Mouse (Mus musculus) liver, adult 2 months (tissue): ENCODE results near the gene Rasl10a. TPM values are rescaled to one million over a fixed set of nuclear protein-coding genes. Genes with fewer than 3 reads are reported as not detected.

Experiments
- DNase-seq: peaks from one replicate; pipeline ENCODE4 v3.0.0-alpha.2; 2011; ENCODE audit warnings: low read depth, low spot score; ENCODE audit errors: extremely low read depth
- H3K27ac ChIP-seq: fragments of 200-500 bp; replicated peaks from 2 replicates; pipeline ENCODE4 v1.5.1; 2012; ENCODE audit warnings: low read depth, mild to moderate bottlenecking, control low read depth, inconsistent platforms, low read length; ENCODE audit not compliant: insufficient read depth
- H3K27me3 ChIP-seq: fragments of 200-500 bp; 2 replicates; pipeline ENCODE4 v1.6.1; 2012; ENCODE audit warnings: mild to moderate bottlenecking, moderate library complexity, low read length, inconsistent platforms; ENCODE audit not compliant: control insufficient read depth, insufficient read depth
- H3K36me3 ChIP-seq: fragments of 200-500 bp; 2 replicates; pipeline ENCODE4 v1.6.1; 2012; ENCODE audit warnings: low read length, inconsistent platforms; ENCODE audit not compliant: control insufficient read depth, insufficient read depth
- H3K4me1 ChIP-seq: fragments of 200-500 bp; 2 replicates; pipeline ENCODE4 v1.6.1; 2011; ENCODE audit warnings: low read length; ENCODE audit not compliant: control insufficient read depth, insufficient read depth
- H3K4me3 ChIP-seq: fragments of 200-500 bp; 2 replicates; pipeline ENCODE4 v1.5.1; 2011; ENCODE audit warnings: low read depth, mild to moderate bottlenecking, control low read depth, low read length, moderate library complexity; ENCODE audit not compliant: insufficient read depth
- H3K79me2 ChIP-seq: fragments of 200-500 bp; 2 replicates; pipeline ENCODE4 v1.6.1; 2012; ENCODE audit warnings: inconsistent platforms, mild to moderate bottlenecking, low read length, moderate library complexity; ENCODE audit not compliant: control insufficient read depth, insufficient read depth
- H3K9ac ChIP-seq: fragments of 200-500 bp; 2 replicates; pipeline ENCODE4 v1.6.1; 2012; ENCODE audit warnings: low read depth, mild to moderate bottlenecking, control low read depth, inconsistent platforms, low read length
- CTCF ChIP-seq: fragments of 200-500 bp; IDR thresholded peaks from 2 replicates; pipeline ENCODE4 v1.5.1; 2011; ENCODE audit warnings: low read depth, low read length, control low read depth
- POLR2A ChIP-seq: fragments of 200-500 bp; IDR thresholded peaks from 2 replicates; pipeline ENCODE4 v1.6.1; 2011; ENCODE audit warnings: low read length, control low read depth; ENCODE audit not compliant: insufficient read depth; ENCODE audit errors: extremely low read depth
- WGBS: fragments of 180-500 bp; shearing (Covaris S2); methylation state at CpG from one replicate; pipeline ENCODE4 v1.1.7; 2018; 5-methylcytosine and 5-hydroxymethylcytosine counted together
- polyA plus RNA-seq: library from polyadenylated mRNA; depleted of rRNA; stranded (reverse); fragments of >200 nt; gene quantifications from 2 replicates; pipeline ENCODE4 v1.2.3, GENCODE M21; 2012
- total RNA-seq: library from RNA; depleted of rRNA; stranded (reverse); fragments of >200 nt; gene quantifications from 2 replicates; pipeline ENCODE4 v1.2.3, GENCODE M21; 2014

The Rasl10a gene
- total and polyA plus RNA-seq, 2 experiments: 0.26 TPM; not detected in 1

DNA sequence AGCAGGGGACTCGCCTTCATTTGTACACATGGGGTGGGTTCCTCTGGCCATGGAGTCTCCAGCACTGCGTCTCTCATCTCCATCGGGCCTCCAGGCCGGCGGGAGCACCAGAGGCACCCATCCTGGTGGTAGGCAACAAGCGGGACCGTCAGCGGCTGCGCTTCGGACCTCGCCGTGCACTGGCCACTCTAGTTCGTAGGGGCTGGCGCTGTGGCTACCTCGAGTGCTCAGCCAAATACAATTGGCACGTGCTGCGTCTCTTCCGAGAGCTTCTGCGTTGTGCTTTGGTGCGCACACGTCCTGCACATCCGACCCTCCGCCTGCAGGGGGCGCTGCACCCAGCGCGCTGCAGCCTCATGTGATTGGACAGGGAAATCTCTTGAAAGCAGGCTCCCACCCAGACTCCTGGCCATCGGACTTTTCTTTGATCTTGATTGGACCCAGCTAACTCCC lies 1.8 kb downstream of the Rasl10a start:
- no peak overlapping the region for H3K4me3 ChIP-seq
- H3K27me3 ChIP-seq: 0 out of 2 replicates have a peak, but pooled peaks cover 7% of the 10 kb centered on the region
- TF ChIP-seq POLR2A (no peak), CTCF (peak; percentile 92)
- H3K27ac ChIP-seq: no peak overlapping the region
- WGBS: 30% methylated on average over 27 of the region's 27 CpGs
- DNase-seq: peak; percentile 40
- H3K79me2 ChIP-seq: peaks cover 8% of the 10 kb centered on the region; the same call in 1 of the 2 replicates
- H3K4me1 ChIP-seq: peaks cover 20% of the 10 kb centered on the region
- H3K9ac ChIP-seq: no peak overlapping the region
- H3K36me3 ChIP-seq: no peaks in the 10 kb centered on the region

GRCm38 (mm10) chr11:5060756-5061412 lies 3.0 kb downstream of the Rasl10a start:
- H3K27me3 ChIP-seq: 0 out of 2 replicates have a peak, but pooled peaks cover 7% of the 10 kb centered on the region

DNA sequence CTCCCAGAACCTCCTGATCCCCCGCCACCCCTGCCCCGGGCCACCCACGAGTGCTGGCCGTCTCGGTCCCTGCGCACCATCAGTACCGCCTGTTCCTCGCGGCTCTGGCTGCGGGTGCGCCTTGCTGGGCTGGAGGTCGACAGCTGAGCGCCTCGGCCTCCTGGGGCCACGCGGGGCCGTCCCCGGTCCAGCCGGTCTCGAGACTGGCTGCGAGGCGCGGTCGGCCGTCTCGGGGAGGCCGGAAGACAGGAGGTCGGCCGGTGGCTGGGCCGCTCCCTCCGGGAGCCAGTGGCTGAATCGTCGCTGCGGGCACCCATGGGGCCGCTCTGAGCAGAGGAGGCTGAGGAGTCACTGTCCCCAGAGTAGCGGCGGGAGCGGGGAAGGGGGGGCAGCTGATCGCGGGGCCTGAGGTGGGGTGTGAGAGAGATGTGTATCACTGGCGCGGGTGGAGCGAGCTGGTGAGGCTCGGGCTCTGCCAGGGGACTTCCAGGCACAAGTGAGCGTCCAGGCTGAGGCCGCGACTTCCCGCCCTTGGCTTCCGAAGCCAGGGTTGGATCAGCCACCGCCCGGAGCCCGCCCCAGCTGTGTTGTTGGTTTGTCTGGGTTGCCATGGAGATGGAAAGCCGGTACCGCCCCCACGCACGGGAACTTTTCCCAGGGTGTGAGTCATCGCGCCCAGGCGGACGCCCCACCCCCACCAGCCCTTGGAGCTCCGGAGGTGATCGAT lies 3.6 kb downstream of the Rasl10a start:
- peak; percentile 68 for DNase-seq
- Histone ChIP-seq H3K4me1 (peaks cover 22% of the 10 kb centered on the region), H3K27ac (no peak overlapping the region)

More at GRCm38 (mm10) chr11:5060756-5061412, 3.0 kb downstream of the Rasl10a start:
- no peak for TF ChIP-seq CTCF
- TF ChIP-seq POLR2A: no peak
- no peak overlapping the region for H3K27ac ChIP-seq
- peaks cover 8% of the 10 kb centered on the region; the same call in 1 of the 2 replicates for H3K79me2 ChIP-seq
- no peak overlapping the region for H3K4me3 ChIP-seq
- no peaks in the 10 kb centered on the region for H3K36me3 ChIP-seq
- peaks cover 22% of the 10 kb centered on the region for H3K4me1 ChIP-seq
- 93% methylated on average over 28 of the region's 28 CpGs for WGBS
- no peak for DNase-seq
- H3K9ac ChIP-seq: no peak overlapping the region

DNA sequence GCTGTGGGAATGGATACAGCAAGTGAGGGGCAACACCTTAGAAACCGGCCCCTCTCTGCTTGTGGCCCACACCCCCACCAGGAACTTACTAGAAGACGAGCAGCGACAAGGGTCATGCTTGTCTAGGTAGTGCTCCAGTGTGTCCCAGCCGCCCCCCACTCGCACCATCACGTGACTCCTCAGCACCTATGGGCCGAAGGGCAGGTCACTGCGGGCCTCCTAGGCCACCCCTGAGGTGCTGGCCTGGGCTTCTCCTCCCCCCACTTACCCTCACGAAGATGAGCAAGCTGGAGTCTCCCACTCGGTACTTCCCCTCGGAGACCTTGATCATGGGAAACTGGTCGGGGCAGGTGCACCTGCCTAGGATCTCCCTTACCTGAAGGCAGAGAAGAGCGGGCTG lies 4.4 kb downstream of the Rasl10a start:
- DNase-seq: no peak
- no peak overlapping the region for H3K27ac ChIP-seq
- 0 out of 2 replicates have a peak, but pooled peaks cover 7% of the 10 kb centered on the region for H3K27me3 ChIP-seq
- H3K4me3 ChIP-seq: peak overlapping the region; percentile 42; the same call in 1 of the 2 replicates
- WGBS: 48% methylated on average over 13 of the region's 13 CpGs
- H3K36me3 ChIP-seq: no peaks in the 10 kb centered on the region
- TF ChIP-seq CTCF: no peak
- no peak for TF ChIP-seq POLR2A
- H3K9ac ChIP-seq: peak overlapping the region; percentile 33
- H3K4me1 ChIP-seq: peaks cover 22% of the 10 kb centered on the region
- peaks cover 8% of the 10 kb centered on the region; the same call in 1 of the 2 replicates for H3K79me2 ChIP-seq

More for the DNA sequence above, 3.6 kb downstream of the Rasl10a start:
- Histone ChIP-seq H3K79me2 (peaks cover 8% of the 10 kb centered on the region; the same call in 1 of the 2 replicates), H3K4me3 (peak overlapping the region; percentile 42; the same call in 1 of the 2 replicates), H3K9ac (peak overlapping the region; percentile 24; the same call in 1 of the 2 replicates), H3K36me3 (no peaks in the 10 kb centered on the region), H3K27me3 (0 out of 2 replicates have a peak, but pooled peaks cover 7% of the 10 kb centered on the region)
- WGBS: 21% methylated on average over 62 of the region's 62 CpGs
- TF ChIP-seq CTCF: no peak

GRCm38 (mm10) chr11:5062860-5063505 lies 5.1 kb downstream of the Rasl10a start:
- H3K4me3 ChIP-seq: no peak overlapping the region
- 0 out of 2 replicates have a peak, but pooled peaks cover 4% of the 10 kb centered on the region for H3K27me3 ChIP-seq
- no peaks in the 10 kb centered on the region for H3K36me3 ChIP-seq

More at GRCm38 (mm10) chr11:5062860-5063505, 5.1 kb downstream of the Rasl10a start:
- TF ChIP-seq CTCF (no peak), POLR2A (no peak)
- no peak overlapping the region for H3K27ac ChIP-seq
- peaks cover 8% of the 10 kb centered on the region; the same call in 1 of the 2 replicates for H3K79me2 ChIP-seq
- no peak overlapping the region; the same call in 1 of the 2 replicates for H3K9ac ChIP-seq
- WGBS: 79% methylated on average over 13 of the region's 13 CpGs
- DNase-seq: no peak
- H3K4me1 ChIP-seq: peaks cover 22% of the 10 kb centered on the region
